Mouse (Mus musculus) forebrain, embryonic 10.5 days (tissue): ENCODE measurements around the gene Cachd1. TPM values are rescaled to one million over a fixed set of nuclear protein-coding genes. Genes with fewer than 3 reads are reported as not detected.

Experiments used
- polyA plus RNA-seq: library from polyadenylated mRNA; unstranded; fragments of >200 nt; fragmentation: Nextera tagmentation; extraction: Ambion mirVana; gene quantifications from 2 replicates; pipeline ENCODE4 v1.2.1, GENCODE M21; 2016

The Cachd1 gene
- polyA plus RNA-seq, 1 experiment from 2014 or later = 25.5 TPM

Other genes starting within 250 kb of the Cachd1 start
- gene Gm10577, start 244.0 kb downstream of the Cachd1 start, polyA plus RNA-seq = not detected in 2 replicates